Mouse (Mus musculus) lung, postnatal 0 days (tissue): ENCODE data around the gene 1600002K03Rik.

Experiments used
- CTCF ChIP-seq: IDR thresholded peaks from 2 replicates; pipeline ENCODE4 v1.5.1; 2016; ENCODE audit warnings: antibody characterized with exemption, mild to moderate bottlenecking
- EP300 ChIP-seq: IDR thresholded peaks from 2 replicates; pipeline ENCODE4 v1.6.1; 2016; ENCODE audit warnings: antibody characterized with exemption, mild to moderate bottlenecking, control low read depth

DNA sequence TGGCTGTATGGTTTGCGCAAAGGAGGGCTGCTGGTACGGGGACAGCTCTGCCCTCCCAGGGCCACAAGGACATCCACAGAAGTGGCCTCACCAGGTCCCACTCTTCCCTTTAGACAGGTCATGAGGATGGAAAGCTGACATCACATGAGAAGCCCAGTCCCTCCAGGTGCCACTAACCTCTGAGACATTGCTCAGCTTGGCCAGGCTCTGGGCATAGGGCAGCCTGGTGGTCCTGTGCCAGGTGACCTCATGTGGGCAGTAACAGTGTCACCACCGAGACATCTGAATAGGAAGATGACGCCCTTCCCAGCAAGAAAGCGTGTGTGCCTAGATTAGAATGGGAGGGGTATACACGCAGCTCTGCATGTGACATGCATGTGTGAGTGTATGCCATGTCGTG is 9.8 kb downstream of the 1600002K03Rik start:
- TF ChIP-seq CTCF (no peak), EP300 (no peak)
